Mouse (Mus musculus) hindbrain, embryonic 11.5 days (tissue): ENCODE results near the gene 1110002E22Rik. TPM values are rescaled to one million over a fixed set of nuclear protein-coding genes. Genes with fewer than 3 reads are reported as not detected.

ENCODE experiments used
- ATAC-seq: fragments of 200-750 bp; cut with Nextera tagmentation; 2 replicates; pipeline ENCODE4 v1.8.0; 2017; ENCODE audit warnings: mild to moderate bottlenecking, moderate TSS enrichment, moderate library complexity; ENCODE audit not compliant: low FRiP score
- DNase-seq: peaks from one replicate; pipeline ENCODE4 v3.0.0-alpha.2; 2015; ENCODE audit warnings: low spot score
- H3K27ac ChIP-seq: fragments of 300-500 bp; sonication (generic); 2 replicates; pipeline ENCODE4 v1.5.1; 2014; ENCODE audit warnings: mild to moderate bottlenecking, low read depth, low read length
- H3K27me3 ChIP-seq: fragments of 300-500 bp; sonication (generic); 2 replicates; pipeline ENCODE4 v1.6.1; 2014; ENCODE audit warnings: mild to moderate bottlenecking, low read length, moderate library complexity, mixed read lengths; ENCODE audit not compliant: control insufficient read depth, insufficient read depth
- H3K36me3 ChIP-seq: fragments of 300-500 bp; sonication (generic); 2 replicates; pipeline ENCODE4 v1.6.1; 2014; ENCODE audit warnings: mild to moderate bottlenecking, low read length, moderate library complexity, mixed read lengths; ENCODE audit not compliant: control insufficient read depth, insufficient read depth
- H3K4me1 ChIP-seq: fragments of 300-500 bp; sonication (generic); replicated peaks from 2 replicates; pipeline ENCODE4 v1.6.1; 2014; ENCODE audit warnings: low read length, mixed read lengths; ENCODE audit not compliant: control insufficient read depth, insufficient read depth
- H3K4me2 ChIP-seq: fragments of 300-500 bp; sonication (generic); replicated peaks from 2 replicates; pipeline ENCODE4 v1.6.1; 2014; ENCODE audit warnings: mild to moderate bottlenecking, low read depth, low read length
- H3K4me3 ChIP-seq: fragments of 300-500 bp; sonication (generic); 2 replicates; pipeline ENCODE4 v1.5.1; 2014; ENCODE audit warnings: low read depth, low read length
- H3K9ac ChIP-seq: fragments of 300-500 bp; sonication (generic); 2 replicates; pipeline ENCODE4 v1.6.1; 2014; ENCODE audit warnings: low read depth, low read length
- H3K9me3 ChIP-seq: fragments of 300-500 bp; sonication (generic); 2 replicates; pipeline ENCODE4 v1.6.1; 2016; ENCODE audit warnings: low read length; ENCODE audit not compliant: control insufficient read depth
- WGBS: fragments of 180-500 bp; shearing (Covaris S2); extraction: QIAGEN DNeasy Blood & Tissue Kit; methylation state at CpG from one replicate; pipeline ENCODE4 v1.1.7; 2014; 5-methylcytosine and 5-hydroxymethylcytosine counted together
- polyA plus RNA-seq: library from polyadenylated mRNA; unstranded; fragments of >200 nt; fragmentation: Nextera tagmentation; extraction: Ambion mirVana; gene quantifications from 2 replicates; pipeline ENCODE4 v1.2.1, GENCODE M21; 2014

1110002E22Rik gene
- polyA plus RNA-seq, 1 experiment from 2014 or later = 0.20 TPM

DNA sequence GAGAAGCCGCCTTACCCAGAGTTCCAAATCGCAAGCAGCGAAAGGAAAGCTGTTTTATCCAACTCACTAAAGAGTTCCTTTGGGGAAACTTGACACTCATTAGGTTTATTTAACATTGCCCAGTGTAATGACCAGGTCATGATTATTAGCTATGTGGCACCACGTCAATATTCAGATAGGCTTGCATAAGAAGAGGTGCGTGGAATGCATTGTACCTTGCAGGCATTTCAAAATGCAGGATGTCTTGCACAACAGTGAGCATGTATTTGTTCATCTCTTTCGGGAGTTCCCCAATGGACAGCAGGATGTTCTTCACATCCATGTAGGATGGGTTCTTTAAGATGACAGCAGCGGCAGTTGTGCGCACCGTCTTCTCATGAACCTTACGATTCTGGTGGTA is 42.0 kb downstream of the 1110002E22Rik start:
- ATAC-seq (no peak), DNase-seq (no peak)
- Histone ChIP-seq H3K9ac (no peak overlapping the region), H3K4me1 (no peaks in the 10 kb centered on the region), H3K36me3 (no peaks in the 10 kb centered on the region), H3K27me3 (no peaks in the 10 kb centered on the region), H3K9me3 (no peaks in the 10 kb centered on the region), H3K4me2 (no peak overlapping the region), H3K27ac (no peak overlapping the region), H3K4me3 (no peak overlapping the region)
- 95% methylated on average over 10 of the region's 10 CpGs for WGBS

DNA sequence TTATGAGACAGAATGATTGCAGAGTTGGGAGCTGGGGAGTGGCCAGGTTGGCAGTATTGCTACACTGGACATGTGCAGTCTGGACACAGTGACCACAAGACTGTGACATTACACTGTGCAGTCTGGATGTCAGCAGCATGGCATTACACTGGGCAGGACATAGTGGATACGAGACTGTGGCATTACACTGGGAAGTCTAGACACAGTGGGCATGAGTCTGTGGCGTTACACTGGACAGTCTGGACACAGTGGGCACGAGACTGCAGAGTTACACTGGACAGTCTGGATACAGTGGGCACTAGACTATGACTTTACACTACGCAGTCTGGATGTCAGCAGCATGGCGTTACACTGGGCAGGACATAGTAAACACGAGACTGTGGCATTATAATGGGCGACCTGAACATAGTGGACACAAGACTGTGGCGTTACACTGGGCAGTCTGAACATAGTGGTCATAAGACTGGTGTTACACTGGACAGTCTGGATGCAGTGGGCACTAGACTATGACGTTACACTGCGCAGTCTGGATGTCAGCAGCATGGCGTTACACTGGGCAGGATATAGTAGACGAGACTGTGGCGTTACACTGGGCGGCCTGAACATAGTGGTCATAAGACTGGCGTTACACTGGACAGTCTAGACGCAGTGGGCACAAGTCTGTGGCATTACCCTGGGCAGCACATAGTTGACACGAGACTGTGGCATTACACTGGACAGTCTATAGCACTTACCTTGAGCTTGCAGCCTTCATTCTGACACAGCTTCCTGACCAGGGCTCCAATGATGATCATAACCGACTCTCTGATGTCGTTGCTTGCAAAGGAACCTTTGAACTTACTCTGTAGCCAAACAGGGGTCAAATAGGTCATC is 46.3 kb downstream of the 1110002E22Rik start:
- H3K4me3 ChIP-seq = no peak overlapping the region
- H3K4me2 ChIP-seq = no peak overlapping the region
- H3K27me3 ChIP-seq = no peaks in the 10 kb centered on the region
- H3K9ac ChIP-seq = no peak overlapping the region
- WGBS = 91% methylated on average over 19 of the region's 19 CpGs
- H3K27ac ChIP-seq = no peak overlapping the region
- H3K9me3 ChIP-seq = no peaks in the 10 kb centered on the region
- no peaks in the 10 kb centered on the region for H3K36me3 ChIP-seq
- DNase-seq = no peak
- ATAC-seq = no peak
- no peaks in the 10 kb centered on the region for H3K4me1 ChIP-seq

DNA sequence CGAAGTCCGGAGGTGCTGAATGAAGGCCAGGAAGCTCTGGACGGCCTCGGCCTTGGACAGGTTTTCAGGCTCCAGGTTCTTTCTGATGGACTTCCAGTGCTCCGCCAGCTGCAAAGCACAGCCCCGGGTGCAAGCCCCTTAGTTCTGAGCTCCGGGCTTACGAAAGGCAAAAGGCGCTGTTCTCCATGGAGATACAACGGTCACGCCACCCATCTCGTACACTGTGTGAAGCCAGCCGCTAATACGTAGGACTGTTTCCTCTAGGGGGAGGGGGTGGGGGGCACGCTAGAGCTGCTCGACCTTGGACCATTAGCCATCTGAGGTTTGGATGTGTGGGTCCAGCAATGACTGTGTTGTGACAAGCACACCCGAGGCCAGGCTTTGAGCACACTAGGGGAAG is 49.3 kb downstream of the 1110002E22Rik start:
- no peak overlapping the region for H3K4me2 ChIP-seq
- no peaks in the 10 kb centered on the region for H3K4me1 ChIP-seq
- no peaks in the 10 kb centered on the region for H3K9me3 ChIP-seq
- no peak overlapping the region for H3K9ac ChIP-seq
- DNase-seq (no peak), ATAC-seq (no peak)
- H3K36me3 ChIP-seq = no peaks in the 10 kb centered on the region
- H3K27me3 ChIP-seq = no peaks in the 10 kb centered on the region
- WGBS = 88% methylated on average over 17 of the region's 17 CpGs
- H3K4me3 ChIP-seq = no peak overlapping the region
- no peak overlapping the region for H3K27ac ChIP-seq

DNA sequence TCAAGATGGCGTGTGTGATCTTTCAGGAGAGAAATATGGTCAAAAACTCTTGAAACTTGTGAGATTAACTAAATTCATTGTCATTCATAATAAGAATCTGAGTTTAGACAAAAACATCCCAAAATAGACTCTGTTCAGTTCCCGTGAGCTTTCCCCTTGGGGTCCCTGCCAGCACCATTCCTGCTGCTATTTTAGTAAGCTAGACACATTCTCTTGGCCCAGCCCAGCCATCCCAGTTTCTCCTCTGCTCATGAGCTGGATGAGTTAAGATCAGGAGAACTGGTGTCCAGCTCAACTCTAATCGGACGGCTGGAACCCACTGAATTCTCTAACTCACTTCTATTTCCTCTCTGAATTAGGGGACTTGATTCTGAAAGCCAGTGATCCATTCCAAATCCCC is 52.0 kb downstream of the 1110002E22Rik start:
- Histone ChIP-seq H3K36me3 (no peaks in the 10 kb centered on the region), H3K4me3 (no peak overlapping the region), H3K27me3 (no peaks in the 10 kb centered on the region), H3K9ac (no peak overlapping the region), H3K27ac (no peak overlapping the region), H3K4me1 (no peaks in the 10 kb centered on the region), H3K4me2 (no peak overlapping the region), H3K9me3 (no peaks in the 10 kb centered on the region)
- 90% methylated on average over 4 of the region's 4 CpGs for WGBS
- DNase-seq = no peak
- no peak for ATAC-seq

DNA sequence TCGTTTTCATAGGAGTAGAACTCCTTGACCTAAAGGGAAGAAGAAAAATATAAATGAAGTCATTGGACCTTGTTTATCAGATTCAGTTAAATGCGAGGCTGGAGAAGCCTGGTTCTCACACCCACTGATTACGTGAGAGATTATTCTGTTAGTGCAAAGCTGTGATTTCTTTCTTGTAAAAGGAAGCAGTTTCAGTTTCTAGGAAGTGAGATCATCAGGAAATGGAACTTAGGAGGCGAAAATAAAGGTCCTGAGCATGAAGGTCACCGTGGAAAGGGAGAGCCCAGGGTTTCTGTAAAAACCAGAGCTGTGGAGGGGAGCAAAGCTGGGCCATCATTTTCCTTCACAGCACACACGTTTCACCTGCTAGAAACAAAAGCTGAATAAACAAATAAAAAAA is 53.5 kb downstream of the 1110002E22Rik start:
- Histone ChIP-seq H3K27me3 (no peaks in the 10 kb centered on the region), H3K27ac (no peak overlapping the region), H3K4me3 (no peak overlapping the region), H3K36me3 (no peaks in the 10 kb centered on the region), H3K9me3 (no peaks in the 10 kb centered on the region), H3K9ac (no peak overlapping the region), H3K4me1 (no peaks in the 10 kb centered on the region), H3K4me2 (no peak overlapping the region)
- ATAC-seq = no peak
- 84% methylated on average over 6 of the region's 6 CpGs for WGBS
- DNase-seq = no peak

DNA sequence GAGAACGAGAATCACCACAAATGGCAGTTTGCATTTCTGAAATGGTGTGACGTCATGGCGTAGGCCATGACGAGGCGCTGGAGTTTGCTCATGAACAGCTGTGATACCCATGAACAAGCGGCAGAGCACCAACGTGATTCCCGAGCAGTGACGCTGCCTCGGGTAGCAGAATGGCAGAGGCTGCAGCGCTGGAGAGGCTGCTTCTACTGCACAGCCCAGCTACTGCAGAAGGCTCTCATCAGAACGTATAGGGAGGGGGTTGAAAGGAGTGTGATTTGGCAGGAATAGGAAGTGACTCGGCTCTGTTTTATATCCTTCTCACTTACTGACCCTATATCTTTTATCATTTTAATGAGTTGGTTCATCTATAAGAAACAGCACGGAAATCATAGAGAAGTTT is 54.0 kb downstream of the 1110002E22Rik start:
- ATAC-seq = no peak
- 78% methylated on average over 14 of the region's 14 CpGs for WGBS

DNA sequence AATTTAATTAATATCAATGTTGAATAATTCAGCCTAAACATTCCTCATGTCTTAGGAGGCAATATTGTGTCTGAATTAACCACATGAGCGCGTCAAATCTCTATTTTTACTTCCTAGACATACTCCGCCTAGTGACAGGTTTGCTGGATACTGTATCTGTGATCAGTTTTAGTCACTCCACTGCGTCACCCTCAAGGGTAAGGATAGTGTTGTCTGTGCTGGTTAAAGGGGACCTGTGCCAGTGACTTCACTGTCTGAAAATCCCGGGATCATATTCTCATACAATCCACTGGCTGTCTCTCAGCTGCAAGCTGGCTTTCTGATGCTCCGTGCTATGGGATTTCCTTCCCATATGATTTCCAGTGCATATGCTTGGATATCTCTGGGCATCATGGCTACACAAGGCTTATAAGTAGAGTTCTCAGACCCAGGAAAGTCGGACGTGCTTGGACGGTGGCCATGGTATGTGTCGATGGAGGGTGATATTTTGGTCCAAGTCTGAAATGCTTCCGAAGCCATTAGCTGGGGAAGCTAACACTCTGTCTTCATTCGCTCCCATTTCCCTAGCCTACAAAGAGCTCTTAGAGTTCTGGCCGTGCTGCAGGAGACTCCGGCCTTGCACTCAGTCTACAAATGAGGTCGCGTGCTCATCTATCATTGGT is 54.7 kb downstream of the 1110002E22Rik start:
- DNase-seq (no peak), ATAC-seq (no peak)
- Histone ChIP-seq H3K27me3 (no peaks in the 10 kb centered on the region), H3K4me3 (no peak overlapping the region), H3K4me1 (no peaks in the 10 kb centered on the region), H3K36me3 (no peaks in the 10 kb centered on the region), H3K9me3 (no peaks in the 10 kb centered on the region), H3K27ac (no peak overlapping the region), H3K9ac (no peak overlapping the region), H3K4me2 (no peak overlapping the region)
- 92% methylated on average over 16 of the region's 16 CpGs for WGBS

More for the DNA sequence above, 54.0 kb downstream of the 1110002E22Rik start:
- Histone ChIP-seq H3K36me3 (no peaks in the 10 kb centered on the region), H3K4me1 (no peaks in the 10 kb centered on the region), H3K9ac (no peak overlapping the region), H3K27ac (no peak overlapping the region), H3K9me3 (no peaks in the 10 kb centered on the region), H3K4me2 (no peak overlapping the region), H3K27me3 (no peaks in the 10 kb centered on the region), H3K4me3 (no peak overlapping the region)
- no peak for DNase-seq

DNA sequence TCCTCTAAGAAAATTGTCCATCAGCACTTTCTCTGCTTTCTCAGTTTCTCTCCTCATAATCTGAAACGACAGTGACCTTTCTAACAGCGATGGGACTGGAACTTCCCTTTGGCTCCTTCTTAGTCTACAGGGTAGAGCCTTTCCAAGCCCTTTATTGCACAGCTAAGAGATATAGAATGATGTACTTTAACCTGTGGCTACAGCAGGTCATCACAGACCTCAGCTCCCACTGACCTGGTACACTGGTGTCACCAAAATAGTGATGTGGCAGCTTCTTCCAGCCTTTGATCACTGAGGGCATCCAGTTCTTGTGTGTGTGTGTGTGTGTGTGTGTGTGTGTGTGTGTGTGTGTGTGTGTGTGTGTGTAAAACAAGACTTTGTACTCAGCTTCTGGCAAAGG is 56.6 kb downstream of the 1110002E22Rik start:
- H3K9ac ChIP-seq = no peak overlapping the region
- no peak overlapping the region for H3K4me3 ChIP-seq
- 88% methylated on average over 2 of the region's 2 CpGs for whole genome bisulfite sequencing
- ATAC-seq (no peak), DNase-seq (no peak)
- no peaks in the 10 kb centered on the region for H3K27me3 ChIP-seq
- H3K27ac ChIP-seq = no peak overlapping the region
- no peaks in the 10 kb centered on the region for H3K4me1 ChIP-seq
- H3K4me2 ChIP-seq = no peak overlapping the region
- no peaks in the 10 kb centered on the region for H3K36me3 ChIP-seq
- no peaks in the 10 kb centered on the region for H3K9me3 ChIP-seq

DNA sequence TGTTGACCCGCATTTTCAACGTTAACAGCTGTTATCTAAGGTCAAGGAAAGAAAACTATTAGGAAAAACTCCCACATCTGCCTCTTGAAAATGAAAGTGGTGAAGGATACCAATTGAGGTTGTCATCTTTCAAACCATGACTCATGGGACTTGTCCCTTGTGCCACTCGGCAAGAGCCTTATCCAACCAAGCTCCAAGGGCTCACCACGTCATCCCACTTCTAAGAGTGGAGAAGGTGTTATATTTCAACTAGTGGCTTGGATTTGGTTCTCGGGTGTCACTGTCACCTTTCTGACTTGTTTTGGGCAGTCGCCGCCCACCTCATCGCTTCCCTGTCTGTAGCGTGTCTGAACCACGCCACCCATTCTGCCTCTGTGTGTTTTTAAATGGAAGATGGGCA is 59.0 kb downstream of the 1110002E22Rik start:
- Histone ChIP-seq H3K27ac (no peak overlapping the region), H3K4me2 (no peak overlapping the region), H3K9me3 (no peaks in the 10 kb centered on the region), H3K4me3 (no peak overlapping the region), H3K36me3 (no peaks in the 10 kb centered on the region), H3K9ac (no peak overlapping the region), H3K4me1 (no peaks in the 10 kb centered on the region), H3K27me3 (no peaks in the 10 kb centered on the region)
- no peak for ATAC-seq
- DNase-seq = no peak
- 86% methylated on average over 10 of the region's 10 CpGs for WGBS
